Mouse (Mus musculus): Measurements from ENCODE around the gene Rbm19. TPM values are rescaled to one million over a fixed set of nuclear protein-coding genes. Genes with fewer than 3 reads are reported as not detected.

The Rbm19 gene
- total RNA-seq, 2 experiments from 2014 or later = 18.4 to 18.5 TPM

- peak; percentile 27 to 60 for DNase-seq
These were observed 17.7 kb downstream of the Rbm19 start for GRCm38 (mm10) chr5:120134000-120134399.

GRCm38 (mm10) chr5:120135337-120135736, 19.1 kb downstream of the Rbm19 start:
- DNase-seq = no peak

- no peak for DNase-seq
These were observed 19.6 kb downstream of the Rbm19 start for GRCm38 (mm10) chr5:120135823-120136222.

GRCm38 (mm10) chr5:120136236-120136675, 20.0 kb downstream of the Rbm19 start:
- no peak for DNase-seq

GRCm38 (mm10) chr5:120137038-120137437, 20.8 kb downstream of the Rbm19 start:
- no peak for DNase-seq

- no peak for DNase-seq
These were observed 21.6 kb downstream of the Rbm19 start for GRCm38 (mm10) chr5:120137846-120138245.

DNA sequence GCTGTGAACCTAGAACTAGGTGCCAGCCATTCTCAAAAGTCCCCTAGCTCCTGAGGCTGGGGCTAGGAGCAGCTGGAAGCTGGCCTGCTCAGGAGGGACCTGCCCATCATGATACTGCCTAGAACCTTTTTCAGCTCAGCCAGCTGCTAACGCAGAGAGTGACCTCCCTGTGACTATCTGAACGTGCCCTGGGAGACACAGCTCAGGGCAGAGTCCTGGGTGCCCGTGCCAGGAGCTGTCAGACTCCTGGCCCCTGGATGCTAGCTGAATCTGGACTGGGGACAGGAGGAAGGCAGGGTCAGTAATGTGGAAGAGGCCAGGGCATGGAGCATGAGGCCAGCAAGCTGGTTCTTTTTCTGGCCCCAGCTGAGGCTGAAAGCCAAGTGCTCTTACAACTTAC, 22.1 kb downstream of the Rbm19 start:
- DNase-seq = peak; percentile 66 to 87

DNA sequence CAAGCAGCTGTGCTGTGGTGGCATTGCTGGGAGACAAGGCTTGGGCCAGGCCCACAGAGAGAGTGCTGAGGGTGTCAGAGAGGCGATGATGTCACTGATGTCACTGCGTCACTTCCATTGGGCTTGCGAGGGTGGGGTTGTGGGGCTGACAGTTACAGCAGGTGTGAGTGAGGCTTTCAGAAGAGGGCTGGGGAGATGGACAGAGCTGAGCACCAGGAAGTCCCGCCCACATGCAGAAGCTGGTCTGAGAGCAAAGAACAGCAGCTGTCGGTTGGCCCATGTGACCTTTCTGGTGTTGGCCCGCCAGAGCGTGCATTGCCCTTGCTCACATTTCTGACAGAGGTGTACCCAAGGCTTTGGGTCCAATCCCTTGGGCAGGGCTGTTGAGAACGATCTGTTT, 23.0 kb downstream of the Rbm19 start:
- peak in 1 of 2 experiments; percentile 14 for DNase-seq

- no peak for DNase-seq
These were observed 27.7 kb downstream of the Rbm19 start for GRCm38 (mm10) chr5:120143941-120144340.

DNA sequence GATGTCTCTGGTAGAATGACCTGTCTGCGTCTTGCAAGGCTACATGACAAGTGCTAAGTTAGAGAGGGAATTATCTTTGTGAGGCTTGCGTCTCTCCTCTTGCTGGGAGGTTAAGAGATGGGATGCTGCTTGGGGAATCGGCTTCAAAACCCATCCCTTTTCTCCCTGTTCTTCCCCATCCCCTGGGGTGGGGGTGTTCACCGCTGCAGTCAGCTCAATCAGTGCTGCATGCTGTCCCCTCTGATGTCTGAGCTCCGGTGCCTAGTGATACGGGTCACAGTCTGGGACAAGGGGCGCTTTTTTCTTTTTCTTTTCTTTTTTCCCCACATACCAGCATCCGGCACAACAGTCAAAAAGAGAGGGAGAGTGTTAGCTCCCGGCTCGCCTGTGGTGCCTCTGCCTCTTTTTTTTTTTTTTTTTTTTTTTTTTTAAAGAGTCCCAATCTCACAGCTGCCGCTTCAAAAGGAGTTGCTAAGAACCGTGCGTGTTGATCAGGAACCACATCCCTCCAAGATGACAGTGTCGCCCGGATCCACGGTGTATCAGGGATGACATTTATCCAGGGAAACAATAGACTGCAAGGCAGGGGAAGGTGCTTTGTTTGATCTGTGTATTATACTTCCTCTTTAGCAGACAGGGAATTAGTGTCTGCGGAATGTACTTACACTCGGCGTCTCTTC, 29.2 kb downstream of the Rbm19 start:
- DNase-seq = no peak

GRCm38 (mm10) chr5:120146051-120146385, 29.8 kb downstream of the Rbm19 start:
- DNase-seq = peak; percentile 40 to 63

- DNase-seq = no peak
These were observed 30.6 kb downstream of the Rbm19 start for GRCm38 (mm10) chr5:120146909-120147308.

- DNase-seq = no peak
These were observed 32.0 kb downstream of the Rbm19 start for GRCm38 (mm10) chr5:120148246-120148645.

GRCm38 (mm10) chr5:120151145-120151544, 34.9 kb downstream of the Rbm19 start:
- DNase-seq = no peak

DNA sequence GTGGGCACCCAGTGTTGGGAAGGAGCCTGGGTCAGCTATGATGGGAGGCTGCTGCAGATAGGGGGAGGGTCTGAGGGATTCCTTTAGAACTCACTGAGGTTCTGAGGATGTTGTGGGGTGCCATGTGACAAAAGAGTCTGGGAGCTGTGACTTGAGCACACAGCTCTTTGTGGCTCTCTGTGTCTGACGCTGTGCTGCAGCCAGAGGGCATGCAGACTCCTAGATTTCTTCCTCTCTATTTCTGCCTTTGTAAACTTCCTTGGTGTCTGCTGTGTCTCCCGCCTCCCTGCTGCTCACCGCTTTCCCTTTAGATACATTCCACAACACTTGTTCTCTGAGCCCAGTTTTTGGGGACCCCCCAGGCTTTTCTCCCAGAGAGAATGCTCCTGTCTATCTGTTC, 36.9 kb downstream of the Rbm19 start:
- no peak for DNase-seq

DNA sequence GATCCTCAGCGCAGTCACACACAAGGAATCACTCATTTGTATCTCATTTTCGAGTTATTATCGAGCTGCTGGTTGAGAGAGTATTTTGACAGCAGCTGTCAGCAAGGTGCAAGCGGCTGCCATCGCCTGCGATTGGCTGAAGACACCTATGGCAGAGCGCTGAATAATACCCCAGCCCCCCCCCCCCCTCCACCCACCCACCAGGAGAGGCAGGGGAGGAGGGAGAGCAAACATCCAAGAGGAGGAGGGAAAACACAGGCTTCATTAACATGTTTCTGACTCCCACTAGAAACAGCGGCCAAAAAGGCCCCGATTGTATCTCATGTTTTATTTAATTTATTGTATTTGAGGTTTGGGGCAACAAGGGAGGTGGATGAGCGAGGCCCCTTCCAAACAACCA, 39.4 kb downstream of the Rbm19 start:
- no peak for DNase-seq

DNA sequence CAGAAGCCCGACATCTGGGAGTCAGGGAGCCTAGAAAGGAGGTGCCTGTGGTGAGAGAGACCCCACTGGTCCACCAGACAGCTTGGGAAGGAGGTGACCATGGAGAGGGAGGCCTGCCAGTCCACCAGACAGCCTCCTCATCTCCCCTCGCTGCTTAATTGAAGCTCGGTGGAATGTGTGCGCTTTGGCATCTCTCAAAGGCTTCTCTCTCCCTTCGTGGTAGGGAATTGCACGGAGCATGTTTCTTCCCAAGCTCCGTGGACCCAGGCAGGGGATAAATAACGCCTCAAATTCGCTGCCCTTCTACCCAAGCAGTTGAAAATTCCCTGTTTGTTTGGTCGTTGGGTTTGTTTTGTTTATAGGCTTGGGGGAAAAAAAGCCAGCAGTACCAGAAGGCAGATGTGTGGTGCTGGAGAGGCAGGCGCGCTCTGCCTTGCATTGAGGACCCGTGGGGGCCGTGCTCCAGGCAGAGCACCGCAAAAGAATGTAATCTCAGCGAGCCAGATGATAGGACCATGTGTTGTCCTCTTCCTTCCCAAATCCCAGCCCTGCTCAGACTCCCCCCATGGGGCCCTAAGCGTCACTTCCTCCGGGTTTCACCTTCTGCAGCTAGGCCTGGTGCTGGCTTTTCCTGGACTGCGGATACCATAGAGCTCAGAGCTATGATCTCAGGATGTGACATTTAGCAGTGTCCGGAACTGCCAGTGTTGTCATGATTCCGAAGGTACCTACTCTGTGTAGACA, 40.1 kb downstream of the Rbm19 start:
- peak; percentile 67 to 86 for DNase-seq

DNA sequence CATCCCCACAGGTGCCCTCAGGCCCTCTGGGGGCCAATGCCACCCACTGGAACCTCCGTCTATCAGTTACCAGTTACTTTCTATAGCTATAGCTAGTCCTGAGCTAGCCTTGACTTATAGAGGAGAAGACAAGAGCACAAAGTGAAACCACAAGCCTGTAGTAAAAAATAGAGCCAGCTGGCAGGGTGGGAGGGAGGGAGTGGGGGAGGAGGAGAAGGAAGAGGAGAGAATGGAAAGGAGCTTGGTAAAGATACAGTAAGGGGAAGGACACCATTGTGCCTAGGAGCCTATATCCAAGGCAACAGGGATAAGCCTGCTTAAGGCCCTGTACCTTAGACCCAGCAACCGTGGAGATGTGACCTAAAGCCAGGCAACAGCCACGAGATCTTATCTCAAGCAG, 40.9 kb downstream of the Rbm19 start:
- no peak for DNase-seq

- no peak for DNase-seq
These were observed 42.2 kb downstream of the Rbm19 start for GRCm38 (mm10) chr5:120158476-120158875.

- DNase-seq = no peak
These were observed 44.8 kb downstream of the Rbm19 start for GRCm38 (mm10) chr5:120160923-120161658.

DNA sequence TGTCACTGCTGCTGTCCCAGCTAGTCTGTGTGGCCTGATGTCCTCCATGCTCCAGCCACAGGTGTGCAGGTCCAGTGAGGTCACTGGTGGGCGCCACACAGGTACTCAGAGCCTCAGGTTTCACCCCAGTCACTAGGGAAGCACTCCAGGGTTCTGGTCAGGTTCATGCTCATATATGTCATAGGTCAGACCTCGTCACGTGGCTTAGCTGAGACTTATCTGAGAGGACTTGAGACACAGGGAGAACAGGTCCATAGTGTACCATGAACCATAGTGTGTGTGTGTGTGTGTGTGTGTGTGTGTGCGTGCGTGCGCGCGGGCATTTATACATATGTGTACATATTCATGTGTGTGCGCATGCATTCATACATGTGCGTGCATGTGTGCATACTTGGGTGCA, 46.4 kb downstream of the Rbm19 start:
- no peak for DNase-seq

DNA sequence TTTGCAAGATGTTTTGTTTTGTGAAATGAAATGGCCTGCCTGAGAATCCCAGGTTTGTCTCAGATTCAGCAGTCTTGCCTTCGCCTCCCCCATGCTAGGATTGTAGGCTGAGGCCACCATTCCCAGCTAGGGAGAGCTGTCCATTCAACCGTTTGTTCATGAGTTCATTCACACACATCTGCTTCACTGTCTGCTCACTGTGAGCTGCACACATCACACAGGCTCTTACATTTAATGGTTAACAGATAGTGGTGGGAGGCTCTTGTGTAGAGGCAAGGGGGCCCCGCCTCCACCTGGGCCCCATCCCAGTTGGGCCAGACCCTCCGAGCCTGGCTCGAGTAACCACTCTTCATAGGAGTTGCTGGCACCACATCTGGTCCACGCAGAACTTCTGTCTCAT, 47.2 kb downstream of the Rbm19 start:
- DNase-seq = no peak

DNA sequence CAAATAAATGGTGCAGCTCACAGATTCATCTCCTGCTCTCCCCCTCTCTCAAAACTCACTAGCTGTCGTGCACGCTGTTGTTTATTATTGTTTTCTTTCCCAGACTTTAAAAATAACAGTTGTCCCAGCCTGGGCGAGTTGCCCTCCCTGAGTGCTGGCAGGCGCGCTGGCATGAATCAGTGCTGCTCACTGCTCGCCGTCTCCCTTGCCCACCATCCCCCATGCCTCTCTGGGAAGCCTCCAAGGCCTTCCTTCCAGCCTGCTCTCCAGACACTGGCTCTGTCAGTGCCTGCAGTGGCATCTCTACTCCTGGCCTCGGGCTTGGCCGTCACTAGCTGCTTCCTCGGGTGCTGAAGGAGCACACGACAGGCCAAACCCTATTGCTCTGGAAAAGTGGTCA, 48.2 kb downstream of the Rbm19 start:
- peak; percentile 83 to 85 for DNase-seq

Data from heart, adult 18-20 months (tissue).